Comparison of ENCODE assay signal across 16 mouse cellular contexts in the genomic region with DNA sequence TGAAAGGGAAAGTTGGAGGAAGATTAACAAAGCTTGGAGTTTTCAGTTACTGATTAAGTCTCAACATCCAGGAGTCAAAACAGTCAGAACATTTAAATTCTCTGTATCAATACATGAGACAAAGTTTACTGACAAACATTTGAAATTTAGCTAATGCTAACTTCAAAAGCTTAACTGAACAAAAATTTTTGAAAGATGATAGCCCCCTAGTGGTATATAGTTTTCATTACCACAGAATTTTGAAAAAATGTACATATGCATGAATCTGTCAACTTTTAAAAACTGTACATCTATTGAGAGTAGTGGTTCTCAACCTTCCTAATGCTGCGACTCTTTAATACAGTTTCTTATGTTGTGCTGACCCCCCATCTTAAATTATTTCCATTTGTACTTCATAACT. TPM values are rescaled to one million over a fixed set of nuclear protein-coding genes. Genes with fewer than 3 reads are reported as not detected.
DNase-seq lines count a peak whose midpoint lies in the region; ATAC-seq and TF ChIP-seq lines count a peak whose summit lies in the region.
"Had no signal": no experiment of that assay in that cellular context is flagged by ENCODE, and none has a peak within 500 bp of the region (broad histone marks: within the 10 kb centered on the region; RNA-seq: fewer than 3 reads in every experiment).

No protein-coding gene starts in this region.

- intact Hi-C loops in left cerebral cortex, adult 2 months (cut with DNase I), result loop anchor here (2.0 kb wide), 1 partner anchor 158 kb away; no protein-coding TSS in a partner anchor
- intact Hi-C loops in left cerebral cortex, postnatal 14 days (cut with DNase I), result loop anchor here (2.0 kb wide), 1 partner anchor 158 kb away; no protein-coding TSS in a partner anchor

- no peaks in the 10 kb centered on the region for H3K27me3 ChIP-seq in E14TG2a.4 (ENCODE audit: insufficient read depth, low read length)
- H3K27me3 ChIP-seq: hindbrain, embryonic 13.5 days; midbrain, embryonic 12.5 days had no signal

- H3K27ac ChIP-seq in left cerebral cortex, adult 2 months, result no peak overlapping the region
- H3K27ac ChIP-seq: heart, embryonic 10.5 days; hindbrain, embryonic 13.5 days; midbrain, embryonic 12.5 days had no signal

- H3K4me3 ChIP-seq in left cerebral cortex, adult 2 months, result no peak overlapping the region
- no peak overlapping the region for H3K4me3 ChIP-seq in E14TG2a.4 (replicated peaks; ENCODE audit: low read length)
- H3K4me3 ChIP-seq: heart, embryonic 10.5 days; hindbrain, embryonic 13.5 days; midbrain, embryonic 12.5 days had no signal

- no peaks in the 10 kb centered on the region for H3K9me3 ChIP-seq in E14TG2a.4 (ENCODE audit: low read length)
- H3K9me3 ChIP-seq: heart, embryonic 10.5 days; hindbrain, embryonic 13.5 days; midbrain, embryonic 12.5 days had no signal

- peak; percentile 59 for TF ChIP-seq CTCF in left cerebral cortex, adult 2 months (IDR thresholded peaks at IDR 0.05)
- peak; percentile 36; the same call in 1 of the 2 replicates for TF ChIP-seq CTCF in E14TG2a.4 (conservative IDR thresholded peaks at IDR 0.05; ENCODE audit: low read length)

- no peaks in the 10 kb centered on the region for H3K4me1 ChIP-seq in E14TG2a.4 (replicated peaks; ENCODE audit: low read depth, low read length)
- H3K4me1 ChIP-seq: heart, embryonic 10.5 days; hindbrain, embryonic 13.5 days; midbrain, embryonic 12.5 days had no signal

- DNase-seq in left cerebral cortex, adult 2 months (ENCODE audit: extremely low spot score in 1 of 2, low spot score in 2 of 2), result no peak
- no peak for DNase-seq in left cerebral cortex, postnatal 14 days (ENCODE audit: low spot score in 2 of 2)
- DNase-seq in CD4-positive helper T cell, adult 2 months (ENCODE audit: low read depth, low spot score), result peak; percentile 27
- DNase-seq in cerebellum, adult 9-10 months, result no peak
- DNase-seq: adrenal gland, postnatal 25 days; cerebellum, adult 11-12 months; kidney, postnatal 14 days; lung, adult 2 months; thymus, postnatal 25 days had no signal

- peak; percentile 60 for ATAC-seq in megakaryocyte progenitor cell, adult 5-6 weeks (replicated peaks; ENCODE audit: poor library complexity)
- ATAC-seq in erythroid progenitor cell, adult 5-6 weeks (replicated peaks; ENCODE audit: low FRiP score, poor library complexity, severe bottlenecking), result no peak

- H3K36me3 ChIP-seq in E14TG2a.4 (ENCODE audit: insufficient read depth, low read length), result 0 out of 2 replicates have a peak, but pooled peaks cover 5% of the 10 kb centered on the region

RNA-seq across cellular contexts. Expression of gene Snx14, which starts 40.3 kb away (rescaled TPM):
- total RNA-seq in left cerebral cortex, adult 2 months (2021), result 10 to 100 TPM; 51.7 to 59.9 TPM
- total RNA-seq in left cerebral cortex, postnatal 14 days (2021), result 10 to 100 TPM; 49.7 to 51.1 TPM
- total RNA-seq in megakaryocyte progenitor cell, adult 5-6 weeks (2015), result 31.8 and 36.1 TPM in 2 replicates
- 17.1 and 21.6 TPM in 2 replicates for total RNA-seq in megakaryocyte progenitor cell, adult 5-6 weeks (2017)
- 20.2 and 33.1 TPM in 2 replicates for total RNA-seq in erythroid progenitor cell, adult 5-6 weeks (2015; ENCODE audit: low replicate concordance)
- 17.8 and 21.6 TPM in 2 replicates for total RNA-seq in erythroid progenitor cell, adult 5-6 weeks (2017; ENCODE audit: low replicate concordance)

RNA-seq across cellular contexts. Expression of gene Gm20537, which starts 58.0 kb away (rescaled TPM):
- under 1 TPM in 1 of 2 experiments, not detected in 1; 0.84 TPM for total RNA-seq in left cerebral cortex, adult 2 months (2021)
- total RNA-seq in left cerebral cortex, postnatal 14 days (2021), result 1 to 10 TPM in 1 of 2 experiments, not detected in 1; 2.1 TPM
- not detected in 2 replicates for total RNA-seq in megakaryocyte progenitor cell, adult 5-6 weeks (2015)
- not detected in 2 replicates for total RNA-seq in megakaryocyte progenitor cell, adult 5-6 weeks (2017)
- not detected in 2 replicates for total RNA-seq in erythroid progenitor cell, adult 5-6 weeks (2015; ENCODE audit: low replicate concordance)
- total RNA-seq in erythroid progenitor cell, adult 5-6 weeks (2017; ENCODE audit: low replicate concordance), result 3.6 TPM in 1 of 2 replicates, not detected in the other
- total RNA-seq: left cerebral cortex, adult 8-10 months had no signal
